Mouse (Mus musculus): ENCODE results near the gene Adamtsl5. TPM values are rescaled to one million over a fixed set of nuclear protein-coding genes. Genes with fewer than 3 reads are reported as not detected.
A peak's percentile ranks its signal among the peaks of the same experiment; 100 is the strongest.

The Adamtsl5 gene
- total RNA-seq (2014; rRNA removed) = 0.71 and 0.77 TPM in 2 replicates
- polyA plus RNA-seq (2015; fragmentation: Nextera tagmentation; extraction: Ambion mirVana) = 0.62 and 0.71 TPM in 2 replicates

GRCm38 (mm10) chr10:80348244-80348781 is at the start of gene Adamtsl5:
Adamtsl5 (minus strand) TSS chr10:80348412.
- Histone ChIP-seq H3K27ac (ENCODE audit: low read depth, low read length) (no peak within 1 kb of the TSS), H3K9ac (replicated peaks; ENCODE audit: low read length, poor library complexity, severe bottlenecking) (no peak within 1 kb of the TSS), H3K36me3 (ENCODE audit: insufficient read depth, low read length) (no peaks in the 10 kb centered on the region), H3K4me3 (ENCODE audit: low read depth, low read length) (peak within 1 kb of the TSS; percentile 13; the same call in 1 of the 2 replicates), H3K4me2 (ENCODE audit: low read depth, low read length, poor library complexity, severe bottlenecking) (0 out of 2 replicates have a peak within 1 kb of the TSS, but pooled peaks have one; percentile 20), H3K9me3 (ENCODE audit: low read length) (no peaks in the 10 kb centered on the region), H3K27me3 (ENCODE audit: insufficient read depth, low read length) (peaks cover 80% of the 10 kb centered on the region), H3K4me1 (ENCODE audit: insufficient read depth, low read length) (0 out of 2 replicates have a peak, but pooled peaks cover 2% of the 10 kb centered on the region)
- TF ChIP-seq CTCF (IDR thresholded peaks at IDR 0.05) = peak; percentile 56
- WGBS = under 1% methylated on average over 37 of the region's 42 CpGs
- DNase-seq (ENCODE audit: low spot score) (no peak), ATAC-seq (ENCODE audit: low FRiP score) (no peak)

GRCm38 (mm10) chr10:80397524-80398173 is 49.4 kb upstream of the Adamtsl5 start:
- Histone ChIP-seq H3K4me2 (ENCODE audit: low read depth, low read length, poor library complexity, severe bottlenecking) (peak overlapping the region; percentile 74), H3K4me3 (ENCODE audit: low read depth, low read length) (peak overlapping the region; percentile 73), H3K9me3 (ENCODE audit: low read length) (no peaks in the 10 kb centered on the region), H3K27me3 (ENCODE audit: insufficient read depth, low read length) (no peaks in the 10 kb centered on the region), H3K27ac (ENCODE audit: low read depth, low read length) (peak overlapping the region; percentile 99), H3K36me3 (ENCODE audit: insufficient read depth, low read length) (peaks cover 38% of the 10 kb centered on the region), H3K4me1 (ENCODE audit: insufficient read depth, low read length) (peaks cover 18% of the 10 kb centered on the region), H3K9ac (replicated peaks; ENCODE audit: low read length, poor library complexity, severe bottlenecking) (peak overlapping the region; percentile 54)
- WGBS = 41% methylated on average over 8 of the region's 8 CpGs
- DNase-seq (ENCODE audit: low spot score) (no peak), ATAC-seq (ENCODE audit: low FRiP score) (no peak)
- TF ChIP-seq CTCF (IDR thresholded peaks at IDR 0.05) = no peak; the same call in 1 of the 2 replicates

DNA sequence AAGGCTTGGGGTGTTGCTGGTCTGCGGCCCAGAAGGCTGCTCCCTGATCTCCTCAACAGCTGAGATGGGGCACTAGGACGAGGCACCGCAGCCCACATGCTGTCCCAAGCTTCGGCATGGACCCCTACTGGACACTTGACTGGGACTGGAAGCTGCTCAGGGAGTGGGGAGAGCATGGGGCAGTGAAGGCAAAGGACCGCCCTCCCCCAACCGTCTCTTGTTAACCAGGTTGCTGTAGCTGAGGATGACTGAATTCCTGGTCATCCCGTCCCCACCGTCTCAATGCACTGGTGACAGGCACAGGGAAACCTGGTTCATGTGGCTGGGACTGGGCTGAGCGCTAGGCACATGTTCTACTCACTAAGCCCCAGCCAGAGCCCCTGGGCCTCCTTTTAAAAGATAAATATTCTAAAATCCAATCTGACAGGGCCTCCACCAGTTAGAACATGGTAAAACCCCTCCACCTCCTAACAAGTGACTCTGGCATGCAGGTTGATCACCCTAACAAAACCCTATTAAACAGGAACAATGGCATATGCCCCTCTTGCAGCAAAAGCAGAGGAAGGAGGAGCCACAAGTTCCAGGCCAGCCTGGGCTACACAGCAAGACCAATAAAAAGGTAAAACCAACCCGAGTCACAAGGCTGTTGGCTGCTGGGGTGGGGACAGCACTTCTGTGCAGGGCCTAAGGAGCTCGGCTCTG is 48.8 kb upstream of the Adamtsl5 start:
- peak overlapping the region; percentile 54; the same call in 1 of the 2 replicates for H3K9ac ChIP-seq (replicated peaks; ENCODE audit: low read length, poor library complexity, severe bottlenecking)
- 87% methylated on average over 11 of the region's 11 CpGs for WGBS
- TF ChIP-seq CTCF (IDR thresholded peaks at IDR 0.05) = no peak

GRCm38 (mm10) chr10:80395025-80395627 is 46.9 kb upstream of the Adamtsl5 start:
- Histone ChIP-seq H3K4me1 (ENCODE audit: insufficient read depth, low read length) (peaks cover 12% of the 10 kb centered on the region), H3K36me3 (ENCODE audit: insufficient read depth, low read length) (peaks cover 44% of the 10 kb centered on the region), H3K9ac (replicated peaks; ENCODE audit: low read length, poor library complexity, severe bottlenecking) (no peak overlapping the region), H3K9me3 (ENCODE audit: low read length) (no peaks in the 10 kb centered on the region), H3K27me3 (ENCODE audit: insufficient read depth, low read length) (no peaks in the 10 kb centered on the region), H3K4me2 (ENCODE audit: low read depth, low read length, poor library complexity, severe bottlenecking) (no peak overlapping the region), H3K27ac (ENCODE audit: low read depth, low read length) (no peak overlapping the region), H3K4me3 (ENCODE audit: low read depth, low read length) (no peak overlapping the region)
- WGBS = 95% methylated on average over 32 of the region's 35 CpGs
- TF ChIP-seq CTCF (IDR thresholded peaks at IDR 0.05) = no peak
- DNase-seq (ENCODE audit: low spot score) = no peak
- ATAC-seq (ENCODE audit: low FRiP score) = no peak

More for the DNA sequence above, 48.8 kb upstream of the Adamtsl5 start:
- Histone ChIP-seq H3K4me3 (ENCODE audit: low read depth, low read length) (peak overlapping the region; percentile 73; the same call in 1 of the 2 replicates), H3K27ac (ENCODE audit: low read depth, low read length) (peak overlapping the region; percentile 99; the same call in 1 of the 2 replicates), H3K27me3 (ENCODE audit: insufficient read depth, low read length) (no peaks in the 10 kb centered on the region), H3K4me2 (ENCODE audit: low read depth, low read length, poor library complexity, severe bottlenecking) (peak overlapping the region; percentile 74), H3K9me3 (ENCODE audit: low read length) (no peaks in the 10 kb centered on the region), H3K36me3 (ENCODE audit: insufficient read depth, low read length) (peaks cover 42% of the 10 kb centered on the region), H3K4me1 (ENCODE audit: insufficient read depth, low read length) (peaks cover 18% of the 10 kb centered on the region)
- no peak for ATAC-seq (ENCODE audit: low FRiP score)
- no peak for DNase-seq (ENCODE audit: low spot score)

DNA sequence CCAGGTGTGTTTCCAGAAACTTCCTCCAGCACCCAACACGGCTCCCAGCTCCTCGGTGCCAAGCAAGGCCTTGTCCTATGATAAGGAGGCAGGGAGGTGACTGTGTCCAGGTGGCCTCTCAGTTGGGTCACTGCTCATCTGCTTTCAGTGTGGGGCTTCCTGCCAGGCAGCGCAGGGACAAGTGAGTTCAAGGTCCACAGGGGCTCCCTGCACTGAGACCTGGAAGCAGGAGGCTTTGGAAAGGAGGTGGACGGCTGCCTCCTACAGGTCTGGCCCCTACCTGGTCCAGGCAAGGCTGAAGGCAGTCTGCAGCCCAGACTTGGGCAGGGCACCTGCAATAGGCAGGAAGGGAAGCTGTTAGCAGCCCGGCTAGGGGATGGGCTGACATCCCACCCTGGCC is 44.5 kb upstream of the Adamtsl5 start:
- Histone ChIP-seq H3K27ac (ENCODE audit: low read depth, low read length) (no peak overlapping the region), H3K4me2 (ENCODE audit: low read depth, low read length, poor library complexity, severe bottlenecking) (no peak overlapping the region), H3K4me3 (ENCODE audit: low read depth, low read length) (no peak overlapping the region), H3K4me1 (ENCODE audit: insufficient read depth, low read length) (peaks cover 14% of the 10 kb centered on the region), H3K9me3 (ENCODE audit: low read length) (no peaks in the 10 kb centered on the region), H3K27me3 (ENCODE audit: insufficient read depth, low read length) (no peaks in the 10 kb centered on the region), H3K36me3 (ENCODE audit: insufficient read depth, low read length) (peaks cover 44% of the 10 kb centered on the region), H3K9ac (replicated peaks; ENCODE audit: low read length, poor library complexity, severe bottlenecking) (no peak overlapping the region)
- no peak for DNase-seq (ENCODE audit: low spot score)
- TF ChIP-seq CTCF (IDR thresholded peaks at IDR 0.05) = no peak
- WGBS = 95% methylated on average over 5 of the region's 5 CpGs
- ATAC-seq (ENCODE audit: low FRiP score) = no peak
